Mouse (Mus musculus) lung, postnatal 14 days (tissue): ENCODE measurements around the gene Msx1.
A peak's percentile ranks its signal among the peaks of the same experiment; 100 is the strongest.

Source experiments
- DNase-seq: peaks from one replicate; pipeline ENCODE4 v3.0.0; 2021

Gene Msx1

GRCm38 (mm10) chr5:37825611-37826445 lies 1.4 kb upstream of the Msx1 start:
- DNase-seq: no peak

DNA sequence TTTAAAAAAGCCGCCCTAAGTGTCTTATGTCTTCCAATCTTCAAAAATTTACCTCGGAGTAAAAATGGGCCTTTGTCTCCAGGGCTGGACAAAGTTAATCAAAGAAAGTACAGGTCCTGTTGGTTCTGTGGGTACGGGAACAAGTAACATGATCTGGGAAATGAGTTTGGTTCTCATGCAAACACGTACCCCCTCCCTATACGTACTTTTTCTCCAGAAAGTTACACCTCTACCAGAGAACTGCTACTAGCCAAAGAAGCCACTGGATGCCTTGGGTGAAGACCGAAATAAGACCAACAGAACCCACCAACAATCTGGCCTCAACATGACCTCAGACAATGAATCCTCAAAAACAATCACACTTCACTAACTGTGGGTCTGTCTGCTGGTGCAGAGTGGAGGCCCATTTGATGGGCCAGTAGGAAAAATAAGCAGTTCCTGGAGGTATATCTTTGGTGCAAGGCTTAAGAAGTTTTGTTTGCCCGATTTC lies 773 bp upstream of the Msx1 start:
- DNase-seq: no peak

DNA sequence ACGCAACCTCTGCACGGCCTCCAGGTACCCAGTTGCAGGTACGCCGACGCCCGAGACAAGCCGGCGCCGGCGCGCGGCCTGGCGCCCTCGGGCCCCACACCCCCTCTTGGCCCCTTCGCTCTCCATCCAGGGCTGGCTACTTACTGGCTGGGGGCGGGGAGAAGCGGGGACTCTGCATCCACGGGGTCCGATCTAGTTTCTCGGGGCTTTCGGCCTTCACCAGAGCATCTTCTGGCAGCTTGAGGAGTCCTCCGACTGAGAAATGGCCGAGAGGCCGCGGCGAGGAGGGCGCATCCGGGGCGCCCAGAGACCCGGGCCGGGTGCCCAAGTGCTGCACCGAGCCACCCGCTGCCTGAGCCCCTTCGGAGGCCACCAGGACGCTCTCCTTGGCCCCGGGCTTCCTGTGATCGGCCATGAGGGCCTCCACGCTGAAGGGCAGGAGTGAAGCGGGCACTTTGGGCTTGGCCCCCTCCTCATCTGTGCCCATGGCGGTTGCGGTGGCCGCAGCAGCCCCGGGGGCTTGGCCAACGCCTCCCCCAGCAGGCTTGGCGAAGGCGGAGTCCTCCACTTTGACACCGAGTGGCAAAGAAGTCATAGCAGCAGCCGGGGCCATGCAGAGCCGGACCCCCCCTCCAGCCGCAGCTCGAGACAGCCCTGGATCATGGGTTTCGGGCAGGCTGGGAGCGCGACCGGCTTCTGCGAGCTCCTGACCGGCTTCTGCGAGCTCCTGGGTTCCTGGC lies 492 bp downstream of the Msx1 start:
- no peak for DNase-seq

GRCm38 (mm10) chr5:37822791-37823720 lies 1.3 kb downstream of the Msx1 start:
- DNase-seq: peak; percentile 14

- DNase-seq: no peak
Measured at GRCm38 (mm10) chr5:37822116-37822707, 2.2 kb downstream of the Msx1 start.

DNA sequence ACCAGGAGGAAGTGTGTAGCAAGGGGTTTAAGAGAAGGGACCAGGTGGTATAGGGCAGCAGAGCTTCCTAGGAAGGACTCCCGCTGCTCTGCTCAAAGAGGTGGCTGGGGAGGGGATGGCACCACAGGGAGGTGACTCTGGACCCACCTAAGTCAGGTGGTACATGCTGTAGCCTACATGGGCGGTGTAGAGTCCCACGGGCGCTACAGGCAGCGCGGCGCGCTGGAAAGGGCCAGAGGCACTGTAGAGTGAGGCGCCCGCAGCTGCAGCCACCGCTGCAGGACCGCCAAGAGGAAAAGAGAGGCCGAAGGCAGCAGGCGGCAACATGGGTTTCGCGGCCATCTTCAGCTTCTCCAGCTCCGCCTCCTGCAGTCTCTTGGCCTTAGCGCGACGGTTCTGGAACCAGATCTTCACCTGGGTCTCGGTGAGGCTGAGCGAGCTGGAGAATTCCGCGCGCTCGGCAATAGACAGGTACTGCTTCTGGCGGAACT lies 3.2 kb downstream of the Msx1 start:
- no peak for DNase-seq

GRCm38 (mm10) chr5:37820689-37821088 lies 3.7 kb downstream of the Msx1 start:
- no peak for DNase-seq

DNA sequence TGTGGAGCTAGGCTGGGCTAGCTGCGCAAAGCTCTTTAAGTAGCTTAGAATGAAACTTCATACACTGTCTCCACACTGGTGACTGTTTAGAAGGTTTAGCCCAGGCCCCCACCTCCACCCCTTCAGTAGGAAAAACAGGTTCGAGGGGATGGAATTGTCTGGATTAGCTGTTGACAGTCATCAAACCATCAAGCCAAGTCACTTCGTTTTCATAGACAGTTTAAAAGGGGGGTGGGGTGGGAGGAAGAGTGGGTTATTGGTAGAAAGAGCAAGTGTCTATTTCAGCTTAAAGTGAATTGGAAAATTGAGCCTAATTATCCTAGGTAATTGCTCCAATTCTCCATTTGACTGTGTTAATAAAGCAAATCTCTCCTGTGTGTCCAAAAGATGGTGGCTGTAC lies 4.4 kb downstream of the Msx1 start:
- no peak for DNase-seq

- no peak for DNase-seq
Measured at GRCm38 (mm10) chr5:37819541-37819940, 4.8 kb downstream of the Msx1 start.

DNA sequence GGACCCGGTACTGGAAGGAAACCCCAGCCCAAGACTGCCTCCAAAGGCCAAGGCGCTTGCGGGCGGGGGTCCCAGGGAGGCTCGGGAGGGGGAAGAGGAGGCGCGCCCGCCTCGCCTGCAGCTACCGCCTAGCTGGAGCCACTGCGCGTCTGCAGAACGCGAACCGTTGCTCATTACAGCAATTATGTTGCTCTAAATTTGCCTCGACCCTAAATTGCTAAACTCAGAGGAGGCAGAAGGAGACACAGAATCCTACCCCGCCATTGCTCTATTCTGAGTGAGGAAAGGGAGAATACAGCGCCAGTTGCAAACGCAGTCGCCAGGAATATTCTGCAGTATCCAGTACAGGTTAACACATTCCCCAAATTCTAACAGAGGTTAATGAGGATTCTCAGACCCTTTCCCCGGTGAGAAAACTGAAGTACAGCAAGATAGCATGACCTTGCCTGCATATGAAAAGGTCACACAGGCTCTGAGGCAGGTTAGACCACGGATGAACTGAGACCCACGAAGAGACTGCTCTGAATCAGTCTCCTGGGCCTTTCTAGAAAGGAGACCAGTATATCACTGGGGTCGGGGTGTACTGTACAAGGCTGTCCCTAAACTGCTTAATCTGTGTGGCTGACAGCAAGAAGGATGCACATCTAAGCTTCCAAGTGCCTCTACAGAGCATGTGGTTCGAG lies 5.7 kb downstream of the Msx1 start:
- DNase-seq: no peak

DNA sequence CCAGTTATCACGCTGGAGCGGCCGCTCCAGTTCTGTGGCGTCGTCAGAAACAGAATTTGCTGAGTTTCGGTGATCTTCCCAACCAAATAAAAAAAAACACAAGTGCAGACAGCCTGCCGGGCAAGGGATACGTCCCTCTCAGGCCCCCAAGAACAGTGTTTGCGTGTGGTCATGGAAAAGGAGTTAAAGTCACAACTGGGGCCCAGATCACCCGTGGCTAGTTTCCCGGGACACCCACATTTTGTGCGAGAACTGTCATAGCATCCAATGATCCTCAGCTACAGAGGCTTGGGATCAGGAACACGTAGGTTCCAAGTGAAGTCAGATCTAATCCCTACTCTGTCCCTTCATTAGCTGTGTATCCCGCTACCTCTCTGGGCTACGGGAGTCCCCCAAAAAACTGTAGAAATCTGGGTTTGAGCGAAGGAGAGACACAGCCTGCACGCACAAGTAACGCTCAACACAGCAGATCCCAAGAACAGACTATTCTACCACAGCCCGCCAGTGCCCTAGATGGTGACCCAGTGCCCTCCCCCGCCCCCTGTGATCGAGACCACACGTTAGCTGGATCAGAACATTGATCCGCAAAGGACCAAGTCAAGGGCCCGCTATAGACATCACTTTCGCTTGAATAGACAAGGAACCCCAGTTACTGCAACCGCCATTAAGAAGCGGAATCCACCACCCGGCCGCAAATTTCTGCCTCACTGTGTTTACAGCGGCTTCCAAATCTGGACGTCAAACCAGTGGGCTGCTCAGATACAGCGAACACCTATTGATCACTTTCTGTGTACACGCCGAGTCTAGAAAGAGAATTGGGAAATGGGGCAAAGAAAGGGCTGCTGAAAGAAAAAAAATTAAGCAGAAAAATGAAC lies 6.5 kb downstream of the Msx1 start:
- DNase-seq: no peak

- peak; percentile 16 for DNase-seq
Measured at GRCm38 (mm10) chr5:37816907-37817657, 7.3 kb downstream of the Msx1 start.

GRCm38 (mm10) chr5:37815909-37816308 lies 8.5 kb downstream of the Msx1 start:
- no peak for DNase-seq

GRCm38 (mm10) chr5:37814169-37814568 lies 10.2 kb downstream of the Msx1 start:
- DNase-seq: no peak

DNA sequence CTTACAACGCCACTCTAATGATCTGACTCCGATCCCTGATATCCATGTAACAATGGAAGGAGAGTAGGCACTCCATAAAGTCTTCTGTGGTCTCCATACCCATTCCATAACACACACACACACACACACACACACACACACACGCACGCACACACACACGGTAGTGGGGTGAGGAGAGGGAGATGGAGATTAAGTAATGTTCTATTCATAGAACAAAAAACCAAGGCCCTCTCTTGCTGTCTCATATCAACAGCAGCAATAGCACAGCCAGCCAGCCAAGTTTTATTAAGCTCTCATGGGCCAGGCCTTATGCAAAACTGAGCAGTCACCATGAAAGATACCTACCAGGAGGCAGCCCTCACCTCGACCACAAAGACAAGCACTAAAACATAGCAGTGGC lies 19.1 kb downstream of the Msx1 start:
- DNase-seq: no peak

DNA sequence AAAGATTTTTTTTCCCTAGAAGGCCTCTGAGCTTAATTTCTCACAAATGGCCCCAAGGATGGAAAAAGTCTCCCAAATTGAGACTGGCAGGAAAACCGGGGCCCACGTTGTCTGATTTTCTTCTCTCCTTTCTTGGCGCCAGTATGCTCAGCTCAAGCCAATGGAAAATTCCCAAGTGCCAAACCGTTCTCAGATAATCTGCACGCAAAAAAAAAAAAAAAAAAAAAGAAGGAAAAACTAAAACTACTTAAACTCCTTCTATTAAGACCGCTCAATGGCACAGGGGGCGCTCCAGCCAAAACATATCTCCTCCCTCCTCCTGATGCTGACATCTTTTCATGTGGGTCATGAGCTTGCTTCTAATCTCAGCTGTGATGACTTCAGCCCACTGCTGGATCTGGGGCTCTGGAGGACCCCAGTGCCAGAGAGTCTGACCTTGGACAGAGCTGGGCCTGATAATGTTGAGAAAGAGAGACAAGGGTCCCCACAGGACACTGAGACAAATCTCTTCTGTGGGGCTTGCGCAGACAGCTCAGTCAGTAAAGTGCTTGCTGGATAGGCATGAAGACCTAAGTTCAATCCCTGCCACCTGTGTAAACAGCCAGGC lies 19.8 kb downstream of the Msx1 start:
- no peak for DNase-seq

- no peak for DNase-seq
Measured at GRCm38 (mm10) chr5:37797251-37797650, 27.1 kb downstream of the Msx1 start.

GRCm38 (mm10) chr5:37796751-37797150 lies 27.6 kb downstream of the Msx1 start:
- DNase-seq: no peak

DNA sequence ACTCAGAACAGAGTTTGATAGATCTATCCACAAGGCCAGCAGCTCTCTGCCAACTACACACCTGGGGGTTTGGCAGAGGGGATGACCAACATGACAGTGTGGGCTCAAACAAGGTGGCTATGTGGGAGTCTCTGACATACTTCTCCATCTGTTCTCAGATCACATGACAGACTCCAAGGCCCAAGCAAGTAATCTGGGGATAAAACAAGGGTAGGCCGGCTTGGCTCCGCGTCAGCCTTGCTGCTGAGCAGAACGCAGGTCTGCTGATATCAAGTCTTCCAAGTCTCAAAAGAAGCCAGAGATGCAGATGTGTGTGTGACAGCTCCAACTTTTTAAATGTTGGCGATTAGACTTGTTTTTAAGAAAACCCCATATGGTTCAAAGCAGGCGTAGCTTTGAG lies 28.7 kb downstream of the Msx1 start:
- no peak for DNase-seq

GRCm38 (mm10) chr5:37792154-37792553 lies 32.2 kb downstream of the Msx1 start:
- DNase-seq: no peak
